Mouse (Mus musculus) lung, embryonic 14.5 days (tissue): Measurements from ENCODE around the gene Ppt2. TPM values are rescaled to one million over a fixed set of nuclear protein-coding genes. Genes with fewer than 3 reads are reported as not detected.

Experiments
- ATAC-seq: fragments of 200-750 bp; cut with Nextera tagmentation; 2 replicates; pipeline ENCODE4 v1.8.0; 2017; ENCODE audit warnings: mild to moderate bottlenecking, moderate TSS enrichment, moderate library complexity; ENCODE audit not compliant: insufficient read depth
- DNase-seq: peaks from one replicate; pipeline ENCODE4 v3.0.0-alpha.2; 2015
- H3K27ac ChIP-seq: fragments of 300-500 bp; sonication (generic); 2 replicates; pipeline ENCODE4 v1.5.1; 2014; ENCODE audit warnings: low read depth, mild to moderate bottlenecking, moderate library complexity
- H3K27me3 ChIP-seq: fragments of 300-500 bp; sonication (generic); 2 replicates; pipeline ENCODE4 v1.6.1; 2014; ENCODE audit warnings: low read length, control low read depth; ENCODE audit not compliant: insufficient read depth
- H3K36me3 ChIP-seq: fragments of 300-500 bp; sonication (generic); 2 replicates; pipeline ENCODE4 v1.6.1; 2014; ENCODE audit warnings: control low read depth; ENCODE audit not compliant: insufficient read depth
- H3K4me1 ChIP-seq: fragments of 300-500 bp; sonication (generic); 2 replicates; pipeline ENCODE4 v1.6.1; 2014; ENCODE audit warnings: antibody characterized with exemption, control low read depth; ENCODE audit not compliant: insufficient read depth
- H3K4me2 ChIP-seq: fragments of 300-500 bp; sonication (generic); 2 replicates; pipeline ENCODE4 v1.6.1; 2014; ENCODE audit warnings: mild to moderate bottlenecking
- H3K4me3 ChIP-seq: fragments of 300-500 bp; sonication (generic); 2 replicates; pipeline ENCODE4 v1.5.1; 2014; ENCODE audit warnings: low read depth, low read length
- H3K9ac ChIP-seq: fragments of 300-500 bp; sonication (generic); 2 replicates; pipeline ENCODE4 v1.6.1; 2014
- H3K9me3 ChIP-seq: fragments of 300-500 bp; sonication (generic); 2 replicates; pipeline ENCODE4 v1.6.1; 2016; ENCODE audit warnings: low read depth, low read length, control low read depth
- CTCF ChIP-seq: IDR thresholded peaks from 2 replicates; pipeline ENCODE4 v1.5.1; 2016; ENCODE audit warnings: antibody characterized with exemption, low read depth
- WGBS: fragments of 180-500 bp; shearing (Covaris S2); extraction: QIAGEN DNeasy Blood & Tissue Kit; methylation state at CpG from one replicate; pipeline ENCODE4 v1.1.7; 2014; 5-methylcytosine and 5-hydroxymethylcytosine counted together
- polyA plus RNA-seq: library from polyadenylated mRNA; unstranded; fragments of >200 nt; fragmentation: Nextera tagmentation; extraction: Ambion mirVana; gene quantifications from 2 replicates; pipeline ENCODE4 v1.2.1, GENCODE M21; 2014

Gene Ppt2
- polyA plus RNA-seq, 1 experiment from 2014 or later, result 24.5 TPM

GRCm38 (mm10) chr17:34603375-34604060 is 24.8 kb downstream of the Ppt2 start, which contains the start of gene Rnf5:
Gene Rnf5, minus strand, starts transcription at chr17:34603690.
- Histone ChIP-seq H3K27me3 (no peaks in the 10 kb centered on the region), H3K4me1 (peaks cover 8% of the 10 kb centered on the region), H3K9me3 (no peaks in the 10 kb centered on the region), H3K4me2 (peak within 1 kb of the TSS; percentile 95), H3K4me3 (peak within 1 kb of the TSS; percentile 96), H3K9ac (peak within 1 kb of the TSS; percentile 58), H3K36me3 (peaks cover 28% of the 10 kb centered on the region), H3K27ac (peak within 1 kb of the TSS; percentile 90)
- TF ChIP-seq CTCF, result no peak
- DNase-seq (peak; percentile 100), ATAC-seq (peak; percentile 95)
- under 1% methylated on average over 30 of the region's 30 CpGs for WGBS

DNA sequence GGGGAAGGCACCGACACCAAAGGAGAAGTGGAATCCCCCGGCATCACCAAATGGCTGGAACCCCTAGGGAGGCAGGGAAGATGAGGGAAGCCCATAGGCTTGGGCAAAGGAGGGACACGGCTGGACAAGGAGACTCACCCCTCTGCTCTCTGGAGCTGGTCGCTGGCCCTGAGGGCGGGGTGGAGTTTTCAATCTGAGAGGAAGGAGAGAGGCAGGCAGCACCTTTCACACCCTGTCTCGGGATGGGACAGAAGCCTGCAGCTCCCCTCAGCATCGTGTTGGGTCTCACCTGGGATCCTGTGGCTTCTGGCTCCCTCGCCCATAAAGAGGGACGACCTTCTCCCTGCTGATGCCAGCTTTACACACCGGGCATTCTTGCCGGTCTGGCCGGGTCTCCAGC is 26.5 kb downstream of the Ppt2 start:
- Histone ChIP-seq H3K9ac (no peak overlapping the region), H3K4me3 (no peak overlapping the region), H3K36me3 (peaks cover 22% of the 10 kb centered on the region), H3K9me3 (no peaks in the 10 kb centered on the region), H3K4me1 (peaks cover 18% of the 10 kb centered on the region), H3K27ac (no peak overlapping the region), H3K27me3 (no peaks in the 10 kb centered on the region), H3K4me2 (peak overlapping the region; percentile 78; the same call in 1 of the 2 replicates)
- TF ChIP-seq CTCF, result no peak
- ATAC-seq (no peak), DNase-seq (no peak)
- 74% methylated on average over 12 of the region's 12 CpGs for WGBS

DNA sequence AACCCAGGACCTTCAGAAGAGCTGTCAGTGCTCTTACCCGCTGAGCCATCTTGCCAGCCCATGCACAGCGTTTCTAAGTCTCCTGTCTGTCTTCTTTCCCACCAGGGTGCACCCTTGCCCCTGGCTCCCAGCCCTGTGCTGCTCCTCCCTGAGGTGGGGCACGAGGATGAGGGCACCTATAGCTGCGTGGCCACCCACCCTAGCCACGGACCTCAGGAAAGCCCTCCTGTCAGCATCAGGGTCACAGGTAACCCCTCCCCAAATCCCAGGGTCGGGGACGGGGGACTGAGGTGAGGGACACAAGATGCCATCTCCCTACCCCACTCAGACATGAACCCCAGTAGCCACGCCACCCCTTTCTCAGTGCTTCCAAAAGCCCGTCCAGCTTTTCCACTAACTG is 28.4 kb downstream of the Ppt2 start:
- ATAC-seq, result no peak
- no peak overlapping the region for H3K4me2 ChIP-seq
- 67% methylated on average over 9 of the region's 9 CpGs for WGBS

DNA sequence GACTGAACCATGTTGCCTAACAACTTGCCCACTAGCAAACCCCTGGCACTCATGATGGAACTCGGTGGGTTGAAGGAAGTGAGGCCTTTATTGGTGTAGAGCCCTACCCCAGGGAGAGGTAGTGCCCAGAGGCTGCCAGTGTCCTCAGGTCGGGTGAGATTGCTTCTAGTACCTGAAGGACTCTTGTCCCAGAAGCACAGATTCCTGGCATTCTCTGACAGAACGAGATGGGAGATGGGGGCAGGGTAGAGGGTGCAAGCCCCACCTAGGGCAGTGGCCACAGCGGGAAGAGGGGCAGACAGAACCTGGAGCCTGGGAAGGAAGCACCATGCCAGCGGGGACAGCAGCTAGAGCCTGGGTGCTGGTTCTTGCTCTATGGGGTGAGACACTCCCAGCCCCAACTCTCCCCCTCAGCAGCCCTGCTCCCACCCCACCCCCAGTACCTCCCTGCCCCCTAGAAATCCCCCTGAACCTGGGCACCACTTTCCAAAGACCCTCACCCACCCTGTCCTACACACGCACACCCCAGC is 30.7 kb downstream of the Ppt2 start, which contains the start of gene Ager:
TSS of gene Ager (plus strand) at position 297 of the 530 bp plus-strand sequence.
- H3K27ac ChIP-seq, result peak within 1 kb of the TSS; percentile 65
- peak within 1 kb of the TSS; percentile 45 for H3K4me2 ChIP-seq
- H3K4me3 ChIP-seq, result 0 out of 2 replicates have a peak within 1 kb of the TSS, but pooled peaks have one; percentile 1
- H3K4me1 ChIP-seq, result peaks cover 24% of the 10 kb centered on the region
- H3K9ac ChIP-seq, result peak within 1 kb of the TSS; percentile 51
- TF ChIP-seq CTCF, result no peak
- peak; percentile 59 for DNase-seq
- peaks cover 51% of the 10 kb centered on the region for H3K36me3 ChIP-seq
- H3K27me3 ChIP-seq, result no peaks in the 10 kb centered on the region
- 13% methylated on average over 6 of the region's 6 CpGs for WGBS
- ATAC-seq, result peak; percentile 20; the same call in 1 of the 2 replicates
- H3K9me3 ChIP-seq, result no peaks in the 10 kb centered on the region

More for the DNA sequence above, 28.4 kb downstream of the Ppt2 start:
- DNase-seq, result no peak
- no peaks in the 10 kb centered on the region for H3K9me3 ChIP-seq
- H3K4me1 ChIP-seq, result peaks cover 18% of the 10 kb centered on the region
- no peak for TF ChIP-seq CTCF
- H3K4me3 ChIP-seq, result no peak overlapping the region
- H3K36me3 ChIP-seq, result peaks cover 40% of the 10 kb centered on the region
- no peak overlapping the region for H3K27ac ChIP-seq
- no peaks in the 10 kb centered on the region for H3K27me3 ChIP-seq
- no peak overlapping the region for H3K9ac ChIP-seq

DNA sequence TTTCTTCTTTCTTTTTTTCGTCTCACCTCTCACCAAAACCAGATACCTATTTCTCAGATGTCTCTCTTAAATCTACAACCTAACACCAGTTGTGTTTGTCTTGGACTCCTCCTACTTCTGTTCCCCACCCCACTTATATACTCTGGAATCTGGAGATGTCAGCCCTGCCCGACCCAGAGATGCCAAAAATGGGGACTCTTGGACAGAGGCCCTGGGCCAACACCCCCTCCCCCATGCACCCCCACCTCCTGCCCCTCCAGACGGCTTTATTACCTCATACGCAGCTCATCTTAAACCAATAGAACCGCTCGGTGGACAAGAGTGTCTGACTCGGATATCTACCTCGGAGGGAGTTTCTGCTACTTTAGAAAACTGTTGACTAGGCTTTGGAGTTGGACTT is 32.2 kb downstream of the Ppt2 start:
- H3K27ac ChIP-seq, result no peak overlapping the region
- no peak for TF ChIP-seq CTCF
- DNase-seq (no peak), ATAC-seq (no peak)
- H3K9me3 ChIP-seq, result no peaks in the 10 kb centered on the region
- H3K4me1 ChIP-seq, result peaks cover 28% of the 10 kb centered on the region
- no peak overlapping the region for H3K4me3 ChIP-seq
- H3K36me3 ChIP-seq, result peaks cover 43% of the 10 kb centered on the region
- no peak overlapping the region for H3K4me2 ChIP-seq
- no peak overlapping the region for H3K9ac ChIP-seq
- WGBS, result 48% methylated on average over 8 of the region's 8 CpGs
- H3K27me3 ChIP-seq, result no peaks in the 10 kb centered on the region

DNA sequence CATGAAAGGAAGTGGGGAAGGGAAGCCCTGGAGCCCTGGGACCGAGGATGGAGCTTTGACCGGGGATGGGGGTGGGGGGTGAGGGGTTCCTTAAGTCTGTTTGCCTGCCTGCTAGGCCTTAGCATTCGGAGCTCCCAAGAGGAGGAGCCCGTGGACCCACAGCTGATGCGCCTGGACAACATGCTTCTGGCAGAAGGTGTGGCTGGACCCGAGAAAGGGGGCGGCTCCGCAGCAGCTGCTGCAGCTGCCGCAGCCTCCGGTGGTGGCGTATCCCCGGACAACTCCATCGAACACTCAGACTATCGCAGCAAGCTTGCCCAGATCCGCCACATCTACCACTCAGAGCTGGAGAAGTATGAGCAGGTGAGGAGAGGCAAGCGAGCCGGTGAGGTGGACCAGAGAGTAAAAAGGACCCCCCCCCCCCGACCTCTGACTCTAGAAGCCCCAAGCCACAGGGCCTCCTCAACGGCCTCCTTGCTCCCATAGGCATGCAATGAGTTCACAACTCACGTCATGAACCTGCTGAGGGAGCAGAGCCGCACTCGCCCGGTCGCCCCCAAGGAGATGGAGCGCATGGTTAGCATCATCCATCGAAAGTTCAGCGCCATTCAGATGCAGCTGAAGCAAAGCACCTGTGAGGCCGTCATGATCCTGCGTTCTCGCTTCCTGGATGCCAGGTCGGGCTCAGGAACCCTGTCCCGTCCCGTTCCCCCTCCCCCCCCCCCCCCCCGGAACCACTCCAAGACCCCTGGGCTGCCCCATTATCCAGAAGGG is 34.4 kb downstream of the Ppt2 start:
- Histone ChIP-seq H3K9ac (peak overlapping the region; percentile 95), H3K27me3 (no peaks in the 10 kb centered on the region), H3K4me2 (peak overlapping the region; percentile 97), H3K27ac (no peak overlapping the region), H3K36me3 (peaks cover 30% of the 10 kb centered on the region), H3K9me3 (no peaks in the 10 kb centered on the region), H3K4me3 (peak overlapping the region; percentile 87), H3K4me1 (peaks cover 48% of the 10 kb centered on the region)
- ATAC-seq, result no peak
- TF ChIP-seq CTCF, result peak; percentile 17; the same call in 1 of the 2 replicates
- DNase-seq, result peak; percentile 68
- WGBS, result 37% methylated on average over 31 of the region's 34 CpGs
